Mouse (Mus musculus): Measurements from ENCODE around the gene Mrpl22. TPM values are rescaled to one million over a fixed set of nuclear protein-coding genes. Genes with fewer than 3 reads are reported as not detected.
"Not testable (repeated sequence)": the region's sequence is repeated elsewhere in the genome, so short reads cannot be mapped to it uniquely, and the experiment has no call there.

Gene Mrpl22
- polyA plus RNA-seq, 1 experiment = not detected

DNA sequence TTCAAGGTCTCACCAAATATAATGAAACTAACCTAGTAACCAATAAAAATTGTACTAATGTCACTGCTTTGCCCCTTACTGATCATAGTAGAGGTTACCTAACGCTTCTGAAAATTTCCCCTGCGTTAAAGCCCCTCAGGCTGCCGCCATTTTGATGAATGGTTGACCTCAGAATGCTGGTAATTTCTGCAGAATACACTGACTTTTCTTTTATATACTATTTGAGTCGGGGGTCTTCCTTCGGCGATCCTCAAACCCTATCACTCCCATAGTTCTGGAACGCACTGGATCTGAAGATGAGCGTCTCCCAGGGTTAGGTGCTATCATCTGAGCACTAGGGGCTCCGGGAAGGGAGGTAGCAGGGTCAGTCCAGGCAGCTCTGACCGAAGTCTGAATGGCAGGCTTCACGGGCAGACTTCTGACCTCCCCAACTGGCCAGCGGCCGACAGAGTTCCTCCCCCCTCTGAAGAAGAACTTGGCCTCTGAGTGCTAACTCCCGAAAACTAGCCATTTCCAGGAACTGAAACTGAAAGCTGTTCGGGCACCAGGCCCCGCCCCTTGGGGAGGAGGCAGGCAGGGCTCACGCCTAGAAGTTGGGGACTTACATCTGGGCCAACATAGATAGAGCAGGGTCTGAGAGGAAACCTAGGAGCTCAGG, 43.1 kb downstream of the Mrpl22 start:
- 37% methylated on average over 17 of the region's 17 CpGs for WGBS
- H3K27ac ChIP-seq (ENCODE audit: insufficient read depth, low read depth, low read length) = no peak overlapping the region
- peak overlapping the region; percentile 58 for H3K4me3 ChIP-seq (ENCODE audit: insufficient read depth, low read depth, low read length)
- TF ChIP-seq CTCF (IDR thresholded peaks at IDR 0.05; ENCODE audit: insufficient read depth, low read depth, low read length) (no peak), POLR2A (IDR thresholded peaks at IDR 0.05; ENCODE audit: insufficient read depth, low read depth, low read length) (no peak)
- H3K4me1 ChIP-seq (ENCODE audit: control insufficient read depth, insufficient read depth, low read length) = no peaks in the 10 kb centered on the region

DNA sequence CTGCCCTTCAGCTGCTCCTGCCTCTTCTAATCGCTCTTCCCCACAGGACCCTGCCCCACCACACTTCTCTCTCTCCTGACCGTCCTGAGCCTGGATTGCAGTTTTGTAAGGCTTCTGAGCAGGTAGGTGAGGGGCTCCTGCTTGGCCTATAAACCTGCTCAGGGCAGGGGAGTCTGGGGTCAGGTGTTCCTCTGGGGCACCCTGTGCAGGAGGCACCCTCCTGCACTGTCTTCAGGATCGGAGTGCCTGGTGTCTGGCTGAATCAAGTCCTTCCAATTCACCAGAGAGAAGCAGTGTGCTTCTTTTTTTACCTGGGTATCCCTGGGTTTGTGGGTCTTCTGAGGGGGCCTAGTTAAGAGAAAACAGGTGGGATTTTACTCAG, 43.6 kb downstream of the Mrpl22 start:
- not testable (repeated sequence) for H3K4me1 ChIP-seq (ENCODE audit: control insufficient read depth, insufficient read depth, low read length); H3K27ac ChIP-seq (ENCODE audit: insufficient read depth, low read depth, low read length)
- H3K4me3 ChIP-seq (ENCODE audit: insufficient read depth, low read depth, low read length) = peak overlapping the region; percentile 58
- 38% methylated on average over 2 of the region's 3 CpGs for WGBS

DNA sequence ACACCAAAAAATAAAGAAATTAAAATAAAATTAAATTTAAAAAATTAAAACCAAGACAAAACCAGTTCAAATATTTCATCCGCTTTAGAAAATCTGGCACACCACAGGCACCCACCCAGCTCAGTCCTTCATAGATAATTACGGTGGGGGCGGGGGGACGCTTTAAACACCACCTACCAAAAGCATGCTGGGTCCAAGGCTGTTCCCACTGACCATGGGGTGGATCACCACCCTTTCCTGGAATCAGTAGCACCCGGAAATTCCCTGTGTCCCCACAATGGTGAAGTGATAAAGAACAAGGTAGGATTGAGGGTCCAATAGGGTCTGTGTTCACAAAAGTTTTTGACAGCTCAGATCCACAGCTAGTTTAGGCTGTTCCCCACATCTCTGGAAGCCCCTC, 44.4 kb downstream of the Mrpl22 start:
- TF ChIP-seq CTCF (IDR thresholded peaks at IDR 0.05; ENCODE audit: insufficient read depth, low read depth, low read length) (no peak), POLR2A (IDR thresholded peaks at IDR 0.05; ENCODE audit: insufficient read depth, low read depth, low read length) (no peak)

DNA sequence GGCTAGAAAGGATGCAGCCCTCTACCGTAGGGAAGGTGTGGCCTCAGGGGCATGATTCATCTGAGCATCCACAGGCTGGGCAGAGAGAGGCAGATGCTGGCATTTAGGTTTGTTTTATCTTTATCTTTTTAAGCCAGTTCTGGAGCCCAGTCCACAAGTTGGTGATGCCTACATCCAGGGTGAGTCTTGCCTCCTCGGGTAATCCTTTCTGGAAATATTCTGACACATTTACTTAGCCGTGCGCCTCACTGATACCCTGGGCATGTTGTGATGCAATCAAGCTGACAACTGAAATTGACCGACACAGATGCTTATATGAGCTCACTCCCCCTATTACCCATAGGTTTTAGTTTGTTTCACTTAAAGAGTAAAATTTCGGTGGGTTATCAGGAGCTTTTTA, 45.4 kb downstream of the Mrpl22 start:
- no peak for TF ChIP-seq CTCF (IDR thresholded peaks at IDR 0.05; ENCODE audit: insufficient read depth, low read depth, low read length)
- no peak for TF ChIP-seq POLR2A (IDR thresholded peaks at IDR 0.05; ENCODE audit: insufficient read depth, low read depth, low read length)
- Histone ChIP-seq H3K4me1 (ENCODE audit: control insufficient read depth, insufficient read depth, low read length) (no peaks in the 10 kb centered on the region), H3K4me3 (ENCODE audit: insufficient read depth, low read depth, low read length) (no peak overlapping the region), H3K27ac (ENCODE audit: insufficient read depth, low read depth, low read length) (no peak overlapping the region)
- WGBS = 84% methylated on average over 6 of the region's 6 CpGs

More for the DNA sequence above, 44.4 kb downstream of the Mrpl22 start:
- 80% methylated on average over 5 of the region's 5 CpGs for WGBS
- Histone ChIP-seq H3K4me3 (ENCODE audit: insufficient read depth, low read depth, low read length) (no peak overlapping the region), H3K4me1 (ENCODE audit: control insufficient read depth, insufficient read depth, low read length) (no peaks in the 10 kb centered on the region), H3K27ac (ENCODE audit: insufficient read depth, low read depth, low read length) (no peak overlapping the region)

DNA sequence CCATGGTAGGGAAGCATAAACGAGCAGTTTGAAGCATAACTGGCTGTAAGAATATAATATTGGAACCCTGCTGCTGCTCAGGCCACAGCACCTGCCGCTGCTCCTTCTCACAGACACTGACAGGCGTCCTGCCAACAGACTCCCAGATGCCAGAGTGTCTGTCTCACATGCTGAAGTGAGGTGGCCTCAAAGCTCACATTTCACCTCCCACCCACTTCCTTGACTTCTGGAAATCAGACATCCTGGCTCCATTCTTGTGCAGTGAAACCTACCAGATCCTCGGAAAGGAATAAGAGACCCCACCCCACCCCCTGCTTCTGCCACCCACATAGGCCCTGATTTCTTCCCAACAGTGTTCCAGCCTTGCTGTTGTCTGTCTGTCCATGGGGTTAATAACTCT, 52.3 kb downstream of the Mrpl22 start:
- WGBS = 60% methylated on average over 4 of the region's 4 CpGs

DNA sequence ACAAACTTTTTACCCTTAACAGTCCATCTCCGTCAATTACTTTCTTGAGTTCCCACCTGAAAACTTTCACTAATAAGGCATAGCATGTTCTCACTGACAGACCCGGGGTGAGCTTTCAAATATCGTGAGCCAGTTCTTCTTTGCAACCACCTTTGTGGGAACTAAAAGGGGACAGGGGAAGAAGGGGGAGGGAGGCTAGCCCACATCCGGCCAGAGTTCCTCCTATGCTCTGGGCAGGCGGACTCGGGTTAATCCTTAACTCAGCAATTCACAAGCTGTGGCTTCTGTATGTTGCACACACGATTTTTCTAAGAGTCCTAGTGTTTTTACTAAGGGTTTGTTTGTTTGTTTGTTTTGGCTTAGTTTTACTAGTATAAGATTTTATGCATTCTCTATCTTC, 52.9 kb downstream of the Mrpl22 start:
- no peak overlapping the region for H3K4me3 ChIP-seq (ENCODE audit: insufficient read depth, low read depth, low read length)
- H3K27ac ChIP-seq (ENCODE audit: insufficient read depth, low read depth, low read length) = no peak overlapping the region
- no peak for TF ChIP-seq POLR2A (IDR thresholded peaks at IDR 0.05; ENCODE audit: insufficient read depth, low read depth, low read length)
- no peak for TF ChIP-seq CTCF (IDR thresholded peaks at IDR 0.05; ENCODE audit: insufficient read depth, low read depth, low read length)
- WGBS = 74% methylated on average over 7 of the region's 7 CpGs
- no peaks in the 10 kb centered on the region for H3K4me1 ChIP-seq (ENCODE audit: control insufficient read depth, insufficient read depth, low read length)

More for the DNA sequence above, 52.3 kb downstream of the Mrpl22 start:
- H3K4me3 ChIP-seq (ENCODE audit: insufficient read depth, low read depth, low read length) = no peak overlapping the region
- H3K27ac ChIP-seq (ENCODE audit: insufficient read depth, low read depth, low read length) = no peak overlapping the region
- TF ChIP-seq POLR2A (IDR thresholded peaks at IDR 0.05; ENCODE audit: insufficient read depth, low read depth, low read length) (no peak), CTCF (IDR thresholded peaks at IDR 0.05; ENCODE audit: insufficient read depth, low read depth, low read length) (no peak)
- no peaks in the 10 kb centered on the region for H3K4me1 ChIP-seq (ENCODE audit: control insufficient read depth, insufficient read depth, low read length)

DNA sequence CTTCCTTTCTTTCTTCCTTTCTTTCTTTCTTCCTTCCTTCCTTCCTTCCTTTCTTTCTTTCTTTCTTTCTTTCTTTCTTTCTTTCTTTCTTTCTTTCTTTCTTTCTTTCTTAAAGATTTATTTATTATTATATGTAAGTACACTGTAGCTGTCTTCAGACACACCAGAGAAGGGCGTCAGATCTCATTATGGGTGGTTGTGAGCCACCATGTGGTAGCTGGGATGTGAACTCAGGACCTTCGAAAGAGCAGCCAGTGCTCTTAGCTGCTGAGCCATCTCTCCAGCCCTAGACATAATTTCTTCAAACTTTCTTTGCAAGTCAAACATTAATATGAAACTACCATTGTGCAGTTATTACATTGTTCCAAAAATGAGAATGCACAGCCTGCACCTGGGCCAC, 53.4 kb downstream of the Mrpl22 start:
- 89% methylated on average over 2 of the region's 2 CpGs for WGBS
- H3K4me1 ChIP-seq (ENCODE audit: control insufficient read depth, insufficient read depth, low read length); H3K27ac ChIP-seq (ENCODE audit: insufficient read depth, low read depth, low read length); H3K4me3 ChIP-seq (ENCODE audit: insufficient read depth, low read depth, low read length): not testable (repeated sequence)

DNA sequence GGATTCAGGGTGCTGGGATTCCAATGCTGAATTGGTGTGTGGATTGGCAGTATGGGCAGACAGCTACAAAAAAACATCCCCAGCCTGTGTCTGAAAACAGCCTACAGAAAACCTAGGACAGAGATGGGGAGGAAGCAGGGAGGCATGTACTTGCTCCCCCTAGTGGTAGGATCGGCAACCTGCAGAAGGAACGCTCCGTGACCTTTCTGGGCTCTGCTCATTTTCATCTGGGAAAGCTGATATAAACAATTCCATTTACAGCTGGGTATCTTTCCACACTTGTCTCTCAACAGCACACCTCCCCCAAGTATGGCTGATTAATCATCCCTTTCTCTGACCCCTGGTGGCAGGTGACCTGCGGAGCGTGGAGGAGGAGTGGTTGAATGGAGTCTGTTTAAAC, 54.2 kb downstream of the Mrpl22 start:
- TF ChIP-seq CTCF (IDR thresholded peaks at IDR 0.05; ENCODE audit: insufficient read depth, low read depth, low read length) (peak; percentile 70), POLR2A (IDR thresholded peaks at IDR 0.05; ENCODE audit: insufficient read depth, low read depth, low read length) (no peak)
- Histone ChIP-seq H3K27ac (ENCODE audit: insufficient read depth, low read depth, low read length) (no peak overlapping the region), H3K4me1 (ENCODE audit: control insufficient read depth, insufficient read depth, low read length) (no peaks in the 10 kb centered on the region), H3K4me3 (ENCODE audit: insufficient read depth, low read depth, low read length) (no peak overlapping the region)
- 15% methylated on average over 5 of the region's 5 CpGs for WGBS

DNA sequence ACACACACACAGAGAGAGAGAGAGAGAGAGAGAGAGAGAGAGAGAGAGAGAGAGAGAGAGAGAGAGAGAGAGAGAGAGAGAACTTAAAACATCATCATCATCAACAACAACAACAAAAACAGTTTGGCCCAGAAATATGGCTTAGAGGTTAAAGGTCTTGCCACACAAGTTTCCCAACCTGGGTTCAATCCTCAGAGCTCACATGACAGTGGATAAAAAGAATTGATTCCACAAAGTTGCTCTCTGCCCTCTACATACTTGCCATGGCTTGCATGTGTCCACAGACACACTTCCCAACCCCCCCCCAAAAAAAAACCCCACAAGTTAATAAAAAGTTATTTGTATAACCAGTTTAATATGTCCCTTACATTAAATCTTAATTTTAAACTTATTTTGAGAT, 55.0 kb downstream of the Mrpl22 start:
- TF ChIP-seq POLR2A (IDR thresholded peaks at IDR 0.05; ENCODE audit: insufficient read depth, low read depth, low read length) (no peak), CTCF (IDR thresholded peaks at IDR 0.05; ENCODE audit: insufficient read depth, low read depth, low read length) (no peak)
- H3K4me3 ChIP-seq (ENCODE audit: insufficient read depth, low read depth, low read length) = no peak overlapping the region
- H3K27ac ChIP-seq (ENCODE audit: insufficient read depth, low read depth, low read length) = no peak overlapping the region
- no peaks in the 10 kb centered on the region for H3K4me1 ChIP-seq (ENCODE audit: control insufficient read depth, insufficient read depth, low read length)

DNA sequence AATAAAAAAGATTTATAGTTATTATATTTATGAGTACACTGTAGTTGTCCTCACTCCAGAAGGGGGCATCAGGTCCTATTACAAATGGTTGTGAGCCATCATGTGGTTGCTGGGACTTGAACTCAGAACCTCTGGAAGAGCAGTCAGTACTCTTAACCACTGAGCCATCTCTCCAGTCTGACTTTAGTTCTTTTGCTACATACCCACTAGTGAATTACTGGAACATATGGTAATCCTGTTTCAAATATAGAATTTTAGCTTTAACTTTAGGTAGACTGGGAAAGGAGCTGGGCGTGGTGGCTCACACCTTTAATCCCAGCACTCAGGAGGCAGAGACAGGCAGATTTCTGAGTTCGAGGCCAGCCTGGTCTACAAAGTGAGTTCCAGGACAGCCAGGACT, 56.6 kb downstream of the Mrpl22 start:
- 93% methylated on average over 2 of the region's 2 CpGs for WGBS
- not testable (repeated sequence) for H3K4me3 ChIP-seq (ENCODE audit: insufficient read depth, low read depth, low read length); H3K4me1 ChIP-seq (ENCODE audit: control insufficient read depth, insufficient read depth, low read length); H3K27ac ChIP-seq (ENCODE audit: insufficient read depth, low read depth, low read length)

Other genes with a start within 250 kb of the Mrpl22 start
- not detected in 2 replicates for gene Larp1, start 162.6 kb upstream of the Mrpl22 start, polyA plus RNA-seq (2012; ENCODE audit: insufficient read depth, insufficient read length, low replicate concordance, missing spikeins)
- not detected in 2 replicates for gene Gm12248, start 78.5 kb upstream of the Mrpl22 start, polyA plus RNA-seq (2012; ENCODE audit: insufficient read depth, insufficient read length, low replicate concordance, missing spikeins)
- not detected in 2 replicates for gene Cnot8, start 67.5 kb upstream of the Mrpl22 start, polyA plus RNA-seq (2012; ENCODE audit: insufficient read depth, insufficient read length, low replicate concordance, missing spikeins)
- not detected in 2 replicates for gene Gemin5, start 3.1 kb upstream of the Mrpl22 start, polyA plus RNA-seq (2012; ENCODE audit: insufficient read depth, insufficient read length, low replicate concordance, missing spikeins)
- not detected in 2 replicates for gene Igtp, start 27.9 kb downstream of the Mrpl22 start, polyA plus RNA-seq (2012; ENCODE audit: insufficient read depth, insufficient read length, low replicate concordance, missing spikeins)
- not detected in 2 replicates for gene Irgm2, start 28.0 kb downstream of the Mrpl22 start, polyA plus RNA-seq (2012; ENCODE audit: insufficient read depth, insufficient read length, low replicate concordance, missing spikeins)
- not detected in 2 replicates for gene 4930438A08Rik, start 103.1 kb downstream of the Mrpl22 start, polyA plus RNA-seq (2012; ENCODE audit: insufficient read depth, insufficient read length, low replicate concordance, missing spikeins)
- gene Zfp692, start 135.4 kb downstream of the Mrpl22 start, polyA plus RNA-seq (2012; ENCODE audit: insufficient read depth, insufficient read length, low replicate concordance, missing spikeins) = not detected in 2 replicates
- not detected in 2 replicates for gene Zfp672, start 158.7 kb downstream of the Mrpl22 start, polyA plus RNA-seq (2012; ENCODE audit: insufficient read depth, insufficient read length, low replicate concordance, missing spikeins)
- gene Sh3bp5l, start 159.1 kb downstream of the Mrpl22 start, polyA plus RNA-seq (2012; ENCODE audit: insufficient read depth, insufficient read length, low replicate concordance, missing spikeins) = not detected in 2 replicates
- gene Lypd8, start 207.4 kb downstream of the Mrpl22 start, polyA plus RNA-seq (2012; ENCODE audit: insufficient read depth, insufficient read length, low replicate concordance, missing spikeins) = not detected in 2 replicates
- gene 1810065E05Rik, start 249.4 kb downstream of the Mrpl22 start, polyA plus RNA-seq (2012; ENCODE audit: insufficient read depth, insufficient read length, low replicate concordance, missing spikeins) = not detected in 2 replicates

All from olfactory bulb, adult 2 months (tissue).